Mouse (Mus musculus) lung, adult 2 months (tissue): ENCODE measurements around the gene Adm2.

Experiments
- CTCF ChIP-seq: fragments of 200-500 bp; IDR thresholded peaks from 2 replicates; pipeline ENCODE4 v1.5.1; 2011; ENCODE audit warnings: mild to moderate bottlenecking, low read length, control low read depth; ENCODE audit not compliant: insufficient read depth
- POLR2A ChIP-seq: fragments of 200-500 bp; IDR thresholded peaks from 2 replicates; pipeline ENCODE4 v1.6.1; 2011; ENCODE audit warnings: low read depth, mild to moderate bottlenecking, control low read depth, low read length, borderline replicate concordance; ENCODE audit errors: extremely low read depth

GRCm38 (mm10) chr15:89288227-89288767, 34.2 kb upstream of the Adm2 start:
- TF ChIP-seq CTCF, result no peak
- no peak for TF ChIP-seq POLR2A
